Mouse (Mus musculus): Measurements from ENCODE around the gene Mrpl54.

DNA sequence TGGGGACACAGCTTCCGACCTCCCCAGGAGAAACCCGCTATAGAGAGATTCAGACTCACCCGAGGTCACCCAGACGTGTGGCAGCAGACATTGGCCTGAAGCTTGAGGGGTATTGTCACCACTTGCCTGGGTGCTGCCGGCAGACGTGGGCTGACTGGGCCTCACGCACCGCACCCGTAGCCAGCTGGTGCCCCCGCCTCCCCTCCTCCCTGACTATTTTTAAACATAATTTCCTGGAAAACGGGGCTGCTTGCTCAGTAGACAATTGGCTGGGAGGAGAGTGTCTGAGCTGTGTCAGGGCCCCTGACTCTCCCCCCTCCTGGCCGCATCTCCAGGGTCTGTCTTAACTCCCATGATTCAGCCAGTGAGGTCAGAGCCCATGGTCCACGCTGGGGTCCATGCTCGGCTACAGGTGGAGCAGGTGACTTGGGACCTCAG, 36.1 kb upstream of the Mrpl54 start:
- TF ChIP-seq CTCF (IDR thresholded peaks at IDR 0.05; ENCODE audit: borderline replicate concordance, control insufficient read depth, extremely low read depth, insufficient read depth, low read length, poor library complexity) (no peak), POLR2A (IDR thresholded peaks at IDR 0.05; ENCODE audit: control insufficient read depth, extremely low read depth, insufficient read depth, low read length, poor library complexity) (no peak)

All from thymus, adult 2 months (tissue).